Mouse (Mus musculus): ENCODE data around the gene H2al1h.

GRCm38 (mm10) chrX:11345762-11346161 lies 24.5 kb downstream of the H2al1h start:
- TF ChIP-seq POLR2A (IDR thresholded peaks at IDR 0.05; ENCODE audit: borderline replicate concordance, extremely low read depth, low read depth, low read length) = no peak
- no peak for TF ChIP-seq CTCF (IDR thresholded peaks at IDR 0.05; ENCODE audit: insufficient read depth, low read length)
